Comparison of ENCODE assay signal across 8 mouse cellular contexts in the genomic region with DNA sequence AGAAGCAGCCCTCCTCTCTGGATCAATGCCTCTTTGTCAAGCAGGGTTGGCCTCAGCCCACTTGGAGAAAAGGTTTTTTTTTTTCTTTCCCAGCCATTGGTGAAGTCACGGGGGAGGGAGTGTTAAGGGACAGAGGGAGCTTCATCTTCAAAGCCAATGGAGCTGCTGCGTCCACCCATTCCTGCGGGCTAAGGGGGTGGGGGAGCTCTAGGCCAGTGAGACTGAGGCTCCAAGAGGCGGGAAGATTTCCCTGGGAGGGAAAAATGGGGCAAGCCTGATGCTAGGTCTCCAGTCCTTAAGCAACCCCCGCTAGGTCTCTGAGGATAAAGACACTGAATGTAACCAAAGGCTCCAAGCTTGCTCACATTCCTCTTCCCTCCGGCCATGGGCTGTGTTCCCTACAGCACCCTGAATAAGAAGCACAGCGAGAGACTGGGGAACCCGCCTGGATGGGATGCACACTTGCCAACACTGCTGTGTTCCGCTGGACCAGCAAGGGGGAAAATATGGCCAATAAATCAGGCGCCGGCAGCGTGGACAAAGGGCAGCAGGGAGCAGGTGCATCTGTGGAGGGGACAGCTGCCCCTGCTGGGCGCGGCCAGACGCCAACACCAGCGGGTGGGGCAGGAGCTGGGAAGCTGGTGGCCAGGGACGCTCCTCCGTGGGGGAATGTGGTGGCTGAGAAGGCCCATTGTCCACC. TPM values are rescaled to one million over a fixed set of nuclear protein-coding genes. Genes with fewer than 3 reads are reported as not detected.
DNase-seq lines count a peak whose midpoint lies in the region; ATAC-seq and TF ChIP-seq lines count a peak whose summit lies in the region.

No protein-coding gene starts in this region.

- peak overlapping the region; percentile 90 for H3K27ac ChIP-seq in kidney, embryonic 15.5 days
- peak overlapping the region; percentile 71 for H3K27ac ChIP-seq in heart, embryonic 11.5 days (ENCODE audit: low read depth, low read length)
- peak overlapping the region; percentile 57 for H3K27ac ChIP-seq in olfactory bulb, adult 2 months (ENCODE audit: insufficient read depth, low read depth, low read length)

- peaks cover 100% of the 10 kb centered on the region for H3K4me1 ChIP-seq in kidney, embryonic 15.5 days
- peaks cover 65% of the 10 kb centered on the region for H3K4me1 ChIP-seq in heart, embryonic 11.5 days (ENCODE audit: control insufficient read depth, insufficient read depth, low read length)
- peaks cover 73% of the 10 kb centered on the region for H3K4me1 ChIP-seq in olfactory bulb, adult 2 months (ENCODE audit: control insufficient read depth, insufficient read depth, low read length)

- TF ChIP-seq POLR2A in olfactory bulb, adult 2 months (IDR thresholded peaks at IDR 0.05; ENCODE audit: insufficient read depth, low read depth, low read length): no peak

- H3K9me3 ChIP-seq in kidney, embryonic 15.5 days (replicated peaks): no peaks in the 10 kb centered on the region
- no peaks in the 10 kb centered on the region for H3K9me3 ChIP-seq in heart, embryonic 11.5 days (replicated peaks; ENCODE audit: control insufficient read depth, low read length)

- peaks cover 24% of the 10 kb centered on the region for H3K36me3 ChIP-seq in kidney, embryonic 15.5 days
- peaks cover 3% of the 10 kb centered on the region; the same call in 1 of the 2 replicates for H3K36me3 ChIP-seq in heart, embryonic 11.5 days (ENCODE audit: control insufficient read depth, insufficient read depth, low read length)

- DNase-seq in kidney, adult 8-10 months: no peak
- peak; percentile 75 for DNase-seq in embryo, embryonic 10 days (ENCODE audit: low spot score)
- DNase-seq in layer of hippocampus, postnatal 36 days: peak; percentile 57 to 69
- DNase-seq in adrenal gland, postnatal 4 days (ENCODE audit: low spot score in 2 of 2): no peak
- DNase-seq in ovary, postnatal 36 days (ENCODE audit: low spot score): no peak

- no peak for ATAC-seq in kidney, embryonic 15.5 days (replicated peaks; ENCODE audit: low FRiP score)
- ATAC-seq in heart, embryonic 11.5 days (replicated peaks; ENCODE audit: insufficient number of reproducible peaks, low FRiP score, low TSS enrichment): no peak

- WGBS in kidney, embryonic 15.5 days: 21% methylated on average over 18 of the region's 18 CpGs
- 40% methylated on average over 18 of the region's 18 CpGs for WGBS in heart, embryonic 11.5 days (ENCODE audit: insufficient replicate concordance)
- 49% methylated on average over 18 of the region's 18 CpGs for WGBS in olfactory bulb, adult 2 months

- TF ChIP-seq CTCF in olfactory bulb, adult 2 months (IDR thresholded peaks at IDR 0.05; ENCODE audit: insufficient read depth, low read depth, low read length): no peak

- H3K4me2 ChIP-seq in kidney, embryonic 15.5 days: peak overlapping the region; percentile 37
- H3K4me2 ChIP-seq in heart, embryonic 11.5 days: peak overlapping the region; percentile 23; the same call in 1 of the 2 replicates

- no peaks in the 10 kb centered on the region for H3K27me3 ChIP-seq in kidney, embryonic 15.5 days
- no peaks in the 10 kb centered on the region for H3K27me3 ChIP-seq in heart, embryonic 11.5 days (ENCODE audit: control insufficient read depth, insufficient read depth, low read length)

- H3K9ac ChIP-seq in kidney, embryonic 15.5 days: peak overlapping the region; percentile 2; the same call in 1 of the 2 replicates
- H3K9ac ChIP-seq in heart, embryonic 11.5 days (ENCODE audit: low read depth, low read length): 0 out of 2 replicates have a peak overlapping the region, but pooled peaks have one; percentile 22

- no peak overlapping the region for H3K4me3 ChIP-seq in kidney, embryonic 15.5 days (replicated peaks)
- H3K4me3 ChIP-seq in heart, embryonic 11.5 days (ENCODE audit: low read depth, low read length): no peak overlapping the region
- no peak overlapping the region for H3K4me3 ChIP-seq in olfactory bulb, adult 2 months (ENCODE audit: insufficient read depth, low read depth, low read length)

RNA-seq across cellular contexts. Expression of a gene that starts 29.0 kb away (rescaled TPM):
- polyA plus RNA-seq in kidney, embryonic 15.5 days (2015; fragmentation: Nextera tagmentation; extraction: Ambion mirVana): 22.0 and 24.6 TPM in 2 replicates
- polyA plus RNA-seq in heart, embryonic 11.5 days (2014; fragmentation: Nextera tagmentation; extraction: Ambion mirVana): 20.9 and 23.5 TPM in 2 replicates
- total RNA-seq in layer of hippocampus, postnatal 36 days (2021): 10 to 100 TPM; 30.4 to 31.4 TPM
- 48.1 TPM in 1 of 2 replicates, not detected in the other for polyA plus RNA-seq in olfactory bulb, adult 2 months (2012; ENCODE audit: insufficient read depth, insufficient read length, low replicate concordance, missing spikeins)
- 10 to 100 TPM; 35.1 to 48.7 TPM for total RNA-seq in adrenal gland, postnatal 4 days (2021)

RNA-seq across cellular contexts. Expression of a gene that starts 42.5 kb away (rescaled TPM):
- polyA plus RNA-seq in kidney, embryonic 15.5 days (2015; fragmentation: Nextera tagmentation; extraction: Ambion mirVana): 25.3 and 26.0 TPM in 2 replicates
- polyA plus RNA-seq in heart, embryonic 11.5 days (2014; fragmentation: Nextera tagmentation; extraction: Ambion mirVana): 23.6 and 27.1 TPM in 2 replicates
- total RNA-seq in layer of hippocampus, postnatal 36 days (2021): 10 to 100 TPM; 52.9 to 57.5 TPM
- 122 TPM in 1 of 2 replicates, not detected in the other for polyA plus RNA-seq in olfactory bulb, adult 2 months (2012; ENCODE audit: insufficient read depth, insufficient read length, low replicate concordance, missing spikeins)
- total RNA-seq in adrenal gland, postnatal 4 days (2021): 10 to 100 TPM; 53.7 to 58.6 TPM

Comparison
In these comparisons a context has a peak if more than half of its experiments do, and no peak if none do; other contexts are left out.
1. DNase-seq: peak in embryo, embryonic 10 days (single experiment) and layer of hippocampus, postnatal 36 days (2 of 2); none in kidney, adult 8-10 months (0 of 2), adrenal gland, postnatal 4 days (0 of 2) and ovary, postnatal 36 days (single experiment).
2. Peak in every context shown above with its lines, with median percentiles within 50 percentile points of each other: H3K27ac ChIP-seq.